Mouse (Mus musculus) fibroblast of lung, adult 2 months (primary cell): ENCODE measurements around the gene Psg28.
"Not testable (repeated sequence)": the region's sequence is repeated elsewhere in the genome, so short reads cannot be mapped to it uniquely, and the experiment has no call there.

Experiments
- DNase-seq: peaks from one replicate; pipeline ENCODE4 v3.0.0-alpha.2; 2011; ENCODE audit warnings: low read depth

Gene Psg28

DNA sequence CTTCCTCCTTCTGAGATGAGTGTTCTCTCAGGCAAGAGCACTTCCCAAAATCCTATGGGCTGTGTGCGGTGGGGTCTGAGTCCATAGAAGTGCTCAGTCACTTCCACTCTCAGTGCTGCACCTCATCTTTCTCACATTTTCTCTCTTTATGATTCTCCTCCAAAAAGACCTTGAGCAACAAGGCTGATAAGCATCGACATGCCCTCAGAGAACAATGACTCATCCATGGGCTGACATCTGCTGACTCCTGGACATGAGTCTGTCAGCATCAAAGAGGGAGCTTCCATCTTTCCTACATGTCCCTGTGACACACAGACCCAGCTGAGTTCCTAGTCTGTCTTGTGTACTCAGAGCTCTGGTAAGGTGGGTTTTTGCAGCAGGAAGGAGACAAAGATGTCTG is at the start of gene Psg28:
Gene Psg28 (minus strand): TSS at position 101 of the 400 bp plus-strand sequence.
- DNase-seq, result not testable (repeated sequence)

- DNase-seq, result no peak
Observed at GRCm38 (mm10) chr7:18403407-18403806, 28.4 kb downstream of the Psg28 start.

DNA sequence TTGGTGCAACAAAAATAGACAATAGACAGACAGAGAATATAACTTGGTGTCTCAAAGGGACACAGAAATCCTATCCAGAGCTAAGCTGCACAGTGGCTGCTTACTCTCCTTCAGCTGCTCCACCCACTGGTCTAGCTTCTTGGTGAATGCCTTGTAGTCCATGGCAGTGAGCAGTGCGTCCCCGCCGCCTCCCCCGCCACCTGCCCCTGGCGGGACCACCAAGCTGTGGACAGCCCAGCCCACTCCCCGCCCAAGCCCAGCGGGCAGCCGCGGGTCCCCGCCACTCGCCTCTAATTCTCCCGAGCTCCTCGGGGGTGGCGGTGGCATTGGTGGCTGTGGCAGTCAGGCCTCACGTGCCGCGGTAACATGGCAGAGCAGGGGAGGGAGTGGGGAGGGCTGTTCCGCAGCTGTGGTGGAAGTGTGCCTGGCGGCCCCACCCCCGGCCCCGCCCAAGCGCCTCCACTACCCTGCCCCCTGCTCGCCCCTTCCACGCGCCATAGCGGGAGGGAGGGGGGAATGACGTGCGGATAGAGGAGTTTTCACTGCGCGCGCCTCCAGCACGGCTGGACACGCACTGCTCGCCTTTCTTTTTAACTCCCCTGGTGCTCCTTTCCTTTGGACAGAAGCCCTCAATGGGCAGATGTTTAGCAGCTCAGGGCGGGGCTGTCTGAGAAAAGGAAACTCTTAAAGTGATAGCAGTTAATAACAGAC is 29.2 kb downstream of the Psg28 start:
- DNase-seq, result no peak

DNA sequence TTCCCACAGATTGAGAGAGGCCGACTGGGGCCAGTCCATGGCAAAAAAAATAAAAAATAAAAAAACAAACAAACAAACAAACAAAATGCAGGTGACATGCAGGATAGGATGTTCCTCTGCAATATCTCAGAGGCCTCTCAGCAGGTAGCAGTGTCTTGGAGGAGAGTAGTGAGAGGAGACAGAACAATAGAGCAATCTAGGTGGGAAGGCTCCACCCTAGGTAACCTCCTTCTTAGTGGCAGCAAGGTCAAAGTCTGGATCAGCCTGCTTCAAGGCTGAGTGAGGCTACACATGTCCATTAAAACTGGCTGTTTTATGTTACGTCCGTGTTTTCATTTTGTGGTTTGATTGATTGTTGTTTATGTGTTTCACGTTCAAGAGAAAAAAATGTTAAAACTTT is 40.4 kb downstream of the Psg28 start:
- not testable (repeated sequence) for DNase-seq

GRCm38 (mm10) chr7:18378295-18378694 is 53.5 kb downstream of the Psg28 start:
- DNase-seq, result no peak
